Mouse (Mus musculus) gastrocnemius, postnatal 4 days (tissue): ENCODE results near the gene Tnpo2. TPM values are rescaled to one million over a fixed set of nuclear protein-coding genes. Genes with fewer than 3 reads are reported as not detected.
"Not testable (repeated sequence)": the region's sequence is repeated elsewhere in the genome, so short reads cannot be mapped to it uniquely, and the experiment has no call there.

ENCODE experiments used
- DNase-seq, 2 experiments: peaks; one replicate each; pipeline ENCODE4 v3.0.0; 2021 to 2022; ENCODE audit warnings: low spot score in 2 of 2, mixed read lengths in 2 of 2
- total RNA-seq, 2 experiments: library from RNA; stranded (reverse); gene quantifications; 2 replicates each; pipeline ENCODE4 v1.2.3; 2021

Gene Tnpo2
- total RNA-seq, 2 experiments from 2014 or later, result 42.8 to 46.7 TPM

DNA sequence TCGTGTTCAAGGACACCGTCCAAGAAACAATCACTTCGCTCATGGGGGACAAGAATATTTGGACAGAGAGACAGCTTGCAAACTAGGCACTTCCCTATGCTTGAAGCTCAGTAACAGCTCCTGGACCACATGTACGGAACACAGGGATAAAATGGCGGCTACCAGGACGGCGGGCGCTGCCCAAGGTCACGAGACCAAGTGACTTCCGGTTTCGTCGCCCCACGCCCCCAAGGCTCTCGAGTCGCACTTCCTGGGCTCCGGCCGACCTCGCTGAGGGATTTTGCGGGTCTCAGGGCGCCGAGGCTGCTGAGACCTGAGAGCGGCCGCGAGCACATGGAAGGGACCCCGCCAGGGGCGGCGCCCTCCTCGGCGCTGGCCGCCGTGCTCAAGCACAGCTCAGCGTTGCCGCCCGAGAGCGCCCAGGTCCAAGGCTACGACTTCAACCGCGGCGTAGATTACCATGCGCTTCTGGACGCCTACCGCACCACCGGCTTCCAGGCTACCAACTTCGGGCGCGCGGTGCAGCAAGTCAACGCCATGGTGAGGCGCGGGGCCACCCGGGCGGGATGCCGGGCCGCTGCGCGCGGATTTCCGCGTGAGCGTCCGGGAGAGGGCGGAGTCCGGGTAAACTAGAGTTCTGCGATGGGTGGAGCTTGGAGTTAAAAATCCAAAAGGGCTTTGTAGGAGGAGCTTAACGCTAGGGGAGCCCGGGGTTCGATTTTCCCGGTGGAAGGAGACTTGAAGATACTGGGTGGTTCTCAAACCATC, 35.0 kb downstream of the Tnpo2 start, which contains the start of gene Dhps:
Gene Dhps (plus strand): TSS at position 244 of the 768 bp plus-strand sequence.
- DNase-seq, result peak; percentile 75 to 91

DNA sequence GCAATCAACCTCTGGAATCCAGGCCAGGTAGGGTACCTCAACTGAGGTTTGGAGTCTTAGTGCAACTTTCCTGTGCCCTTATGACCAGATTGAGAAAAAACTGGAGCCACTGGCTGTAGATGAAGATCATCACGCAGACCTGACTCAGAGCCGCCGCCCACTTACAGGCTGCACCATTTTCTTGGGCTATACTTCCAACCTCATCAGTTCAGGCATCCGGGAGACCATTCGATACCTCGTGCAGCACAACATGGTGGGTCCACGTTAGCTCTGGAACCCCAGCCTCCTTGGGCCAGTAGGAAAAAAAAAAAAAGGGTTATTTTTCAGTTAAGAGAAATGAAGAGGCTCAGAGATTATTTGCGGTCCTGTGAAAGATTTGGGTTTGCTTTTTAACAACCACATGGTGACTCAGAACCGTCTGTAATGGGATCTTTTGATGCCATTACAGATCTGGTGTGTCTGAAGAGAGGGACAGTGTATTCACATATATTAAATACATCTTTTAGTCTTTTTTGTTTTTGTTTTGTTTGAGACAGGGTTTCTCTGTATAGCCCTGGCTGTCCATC, 35.7 kb downstream of the Tnpo2 start:
- DNase-seq, result no peak

DNA sequence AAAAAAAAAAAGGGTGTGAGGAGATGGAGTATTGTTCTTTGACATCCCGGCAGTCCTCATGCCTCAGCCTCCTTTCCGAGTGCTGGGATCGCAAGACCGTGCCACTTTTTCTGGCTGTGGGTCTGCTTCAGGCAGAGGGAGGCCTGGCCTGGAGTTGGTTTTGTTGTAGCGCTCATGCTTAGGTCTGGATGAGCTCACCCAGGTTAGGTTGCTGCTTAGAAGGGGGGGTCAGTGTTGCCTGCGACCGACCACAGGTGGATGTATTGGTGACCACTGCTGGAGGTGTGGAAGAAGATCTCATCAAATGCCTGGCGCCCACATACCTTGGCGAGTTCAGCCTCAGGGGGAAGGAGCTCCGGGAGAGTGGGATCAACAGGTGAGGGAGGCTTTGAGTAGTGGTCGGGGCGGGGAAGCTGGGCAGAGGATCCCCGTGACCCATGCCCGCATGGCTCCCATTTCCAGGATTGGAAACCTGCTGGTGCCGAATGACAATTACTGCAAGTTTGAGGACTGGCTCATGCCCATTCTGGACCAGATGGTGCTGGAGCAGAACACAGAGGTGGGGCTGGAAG, 36.4 kb downstream of the Tnpo2 start:
- DNase-seq, result no peak

DNA sequence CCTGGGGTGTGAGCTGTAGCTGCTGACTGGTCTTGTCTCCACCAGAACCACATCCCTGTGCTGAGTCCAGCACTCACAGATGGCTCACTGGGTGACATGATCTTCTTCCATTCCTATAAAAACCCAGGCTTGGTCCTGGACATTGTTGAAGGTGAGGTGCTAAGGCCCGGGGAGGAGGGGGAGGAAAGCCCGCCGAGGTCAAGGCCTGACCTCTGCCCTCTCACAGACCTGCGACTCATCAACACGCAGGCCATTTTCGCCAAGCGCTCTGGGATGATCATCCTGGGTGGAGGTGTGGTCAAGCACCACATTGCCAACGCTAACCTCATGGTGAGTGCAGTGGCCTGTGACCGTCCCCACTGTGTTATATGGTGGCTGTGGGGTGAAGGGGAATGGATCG, 37.5 kb downstream of the Tnpo2 start:
- DNase-seq, result no peak

DNA sequence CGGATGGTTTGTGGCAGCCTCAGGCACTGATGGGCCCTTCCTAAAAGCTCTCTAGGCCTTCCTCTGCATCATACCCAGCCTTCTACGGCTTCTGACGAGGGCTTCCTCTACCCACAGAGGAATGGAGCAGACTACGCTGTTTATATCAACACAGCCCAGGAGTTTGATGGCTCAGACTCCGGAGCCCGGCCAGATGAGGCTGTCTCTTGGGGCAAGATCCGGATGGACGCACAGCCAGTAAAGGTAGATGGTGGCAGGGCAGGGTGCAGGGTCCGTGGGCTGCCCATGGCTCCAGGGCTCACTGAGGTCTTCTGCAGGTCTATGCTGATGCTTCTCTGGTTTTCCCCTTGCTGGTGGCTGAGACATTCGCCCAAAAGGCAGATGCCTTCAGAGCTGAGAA, 37.9 kb downstream of the Tnpo2 start:
- no peak for DNase-seq

DNA sequence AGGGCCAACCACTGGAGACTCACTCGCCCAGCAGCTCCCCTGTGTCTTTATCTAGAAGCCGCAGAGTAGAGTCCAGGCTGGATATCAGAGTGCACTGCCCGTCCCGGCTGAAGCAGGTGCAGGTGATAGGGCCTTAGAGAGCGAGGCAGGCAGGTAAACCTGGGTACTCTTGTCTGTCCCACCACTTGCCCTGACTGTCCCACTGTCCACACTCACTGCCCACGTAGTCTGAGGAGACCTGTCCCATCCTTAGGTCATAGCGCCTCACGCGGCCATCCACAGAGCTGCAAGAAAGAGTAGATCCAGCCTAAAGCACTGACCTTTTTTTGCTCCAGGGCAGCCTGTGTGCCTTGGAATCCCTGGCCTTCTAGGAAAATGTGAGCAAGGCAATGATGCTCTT, 39.3 kb downstream of the Tnpo2 start:
- DNase-seq, result peak in 1 of 2 experiments; percentile 50

DNA sequence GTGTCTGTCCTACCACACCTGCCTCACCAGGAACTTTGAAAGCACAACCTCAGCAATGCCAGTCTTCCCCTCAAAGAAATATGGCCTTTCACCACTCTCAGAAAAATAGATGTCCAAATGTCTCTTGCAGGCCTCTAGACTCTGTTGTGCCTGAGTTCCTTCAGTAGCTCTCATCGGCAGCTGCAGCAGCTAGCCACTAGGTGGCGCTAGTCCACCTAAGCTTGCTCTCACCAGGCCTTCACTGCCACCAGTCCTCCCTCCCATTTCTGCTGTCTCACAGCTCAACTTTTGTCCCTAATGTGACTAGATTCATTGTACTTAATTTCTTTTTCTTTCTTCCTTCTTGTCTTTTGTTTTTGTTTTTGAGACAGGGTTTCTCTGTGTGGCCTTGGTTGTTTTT, 40.3 kb downstream of the Tnpo2 start:
- peak in 1 of 2 experiments; percentile 71 for DNase-seq

DNA sequence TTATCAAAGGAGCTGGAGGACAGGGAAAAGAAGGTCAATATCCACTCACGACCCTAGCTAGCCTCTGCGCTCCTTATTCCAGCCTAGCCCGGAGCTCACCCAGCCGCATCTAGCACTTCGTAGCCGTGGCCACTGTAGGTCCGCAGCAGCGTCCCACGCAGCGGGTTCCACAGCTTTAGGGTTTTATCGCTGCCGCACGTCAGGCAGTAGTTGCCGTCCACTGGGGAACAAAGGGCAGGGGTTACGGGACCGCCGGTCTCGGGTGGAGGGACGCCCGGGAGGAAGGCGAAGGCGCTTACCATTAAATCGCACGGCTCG, 43.5 kb downstream of the Tnpo2 start:
- peak in 1 of 2 experiments; percentile 56 for DNase-seq

DNA sequence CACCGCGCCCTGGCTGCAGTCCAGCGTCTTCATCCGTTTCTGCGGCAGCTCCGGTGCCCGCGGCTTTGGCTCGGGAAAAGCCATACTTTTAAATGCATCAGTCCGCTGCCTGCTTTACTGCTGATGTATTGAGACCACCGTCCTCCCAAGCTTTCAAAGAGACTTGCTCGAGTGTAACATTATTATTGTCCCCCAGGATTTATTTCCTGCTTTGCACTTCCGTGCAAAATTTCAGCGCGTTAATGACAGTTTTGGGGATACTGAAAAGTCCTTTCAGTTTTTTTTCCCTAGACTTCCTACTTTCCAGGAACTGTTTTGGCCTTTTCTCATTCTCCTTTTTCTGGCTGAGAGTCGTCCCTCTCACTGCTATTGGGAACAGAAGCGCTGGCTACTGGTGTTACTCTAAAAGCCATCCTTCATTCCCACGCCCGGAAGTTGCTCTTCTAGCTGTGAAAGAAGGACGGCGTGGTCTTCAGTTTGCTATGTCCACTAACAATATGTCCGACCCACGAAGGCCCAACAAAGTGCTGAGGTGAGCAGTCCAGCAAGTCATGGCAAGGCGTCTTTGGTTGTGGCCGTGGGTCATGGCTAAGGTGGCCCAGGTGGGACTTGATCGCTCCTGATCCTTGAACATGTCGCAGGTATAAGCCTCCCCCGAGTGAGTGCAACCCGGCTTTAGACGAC, 44.0 kb downstream of the Tnpo2 start, which contains the start of gene Wdr83os:
Gene Wdr83os (plus strand): TSS at position 209 of the 684 bp plus-strand sequence.
- peak in 1 of 2 experiments; percentile 54 for DNase-seq

DNA sequence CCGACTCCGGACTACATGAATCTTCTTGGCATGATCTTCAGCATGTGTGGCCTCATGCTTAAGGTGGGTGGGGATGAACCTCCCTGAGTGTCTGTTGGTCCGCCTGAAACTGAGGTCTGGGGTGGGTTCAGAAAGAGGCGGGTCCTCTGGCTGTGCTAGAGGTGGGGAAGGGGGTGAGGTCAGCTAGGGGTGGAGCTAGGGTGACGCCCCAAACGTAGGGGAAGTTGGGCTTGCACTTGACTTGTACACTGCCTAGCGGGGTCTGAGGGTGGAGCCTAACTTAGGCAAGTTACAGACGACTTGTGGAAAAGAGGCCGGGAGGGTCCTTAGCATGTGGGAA, 44.5 kb downstream of the Tnpo2 start, which contains the start of gene Wdr83:
Gene Wdr83 (minus strand): TSS at position 91 of the 340 bp plus-strand sequence.
- DNase-seq, result peak in 1 of 2 experiments; percentile 46

DNA sequence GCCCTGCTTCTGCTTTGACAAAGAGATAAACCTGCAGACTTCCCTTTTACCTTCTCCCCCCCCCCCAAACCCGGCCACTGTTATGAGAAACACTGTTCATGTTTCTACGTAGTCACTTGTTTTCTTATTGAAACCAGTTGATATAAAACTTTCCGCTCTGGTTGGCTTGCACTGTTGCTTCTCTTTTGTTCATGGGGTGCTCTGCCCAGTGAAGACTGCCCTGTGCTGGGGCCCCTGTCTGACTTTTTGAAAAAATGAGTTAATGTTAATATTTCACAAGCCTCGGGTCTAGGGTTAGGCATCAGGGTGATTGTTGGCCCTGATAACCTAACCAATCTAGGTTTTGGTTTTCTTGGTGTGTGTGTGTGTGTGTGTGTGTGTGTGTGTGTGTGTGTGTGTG, 45.5 kb downstream of the Tnpo2 start:
- DNase-seq, result not testable (repeated sequence)

DNA sequence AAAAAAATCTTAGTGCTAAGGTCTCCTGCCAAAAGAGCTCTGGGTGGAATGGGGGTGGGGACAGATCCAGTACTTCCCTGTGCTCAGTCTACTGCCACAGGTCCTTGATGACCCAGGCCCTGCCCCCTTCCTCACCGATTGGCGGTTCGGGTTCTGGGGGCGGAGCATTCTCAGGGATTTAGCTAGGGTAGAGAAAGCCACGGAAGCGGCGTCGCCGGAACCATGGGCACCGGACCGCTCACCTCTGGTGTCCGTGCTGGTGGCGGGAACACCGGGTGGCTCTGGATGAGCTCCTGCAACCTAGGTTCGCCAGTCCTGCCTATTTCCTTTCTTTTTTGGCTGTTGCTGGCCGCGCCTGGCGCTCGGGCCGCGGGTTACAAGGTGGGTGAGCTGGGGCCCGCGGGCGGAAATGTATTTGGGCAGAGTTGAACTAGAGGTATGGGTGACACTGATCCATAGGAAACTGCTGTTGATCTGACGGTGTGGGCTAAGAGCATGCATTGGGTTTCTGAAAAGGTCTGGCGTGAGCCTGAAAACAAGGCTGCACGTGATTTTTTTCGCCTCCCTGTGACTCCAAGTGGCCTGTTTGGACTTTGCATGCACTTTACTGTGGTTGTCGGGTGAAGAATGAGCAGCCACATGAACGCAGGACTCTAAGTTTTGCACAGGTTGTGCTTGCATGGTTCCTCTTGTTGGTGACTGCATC, 46.5 kb downstream of the Tnpo2 start, which contains the start of gene Man2b1:
Gene Man2b1 (plus strand): TSS at position 163 of the 706 bp plus-strand sequence.
- DNase-seq, result peak; percentile 61 to 87

DNA sequence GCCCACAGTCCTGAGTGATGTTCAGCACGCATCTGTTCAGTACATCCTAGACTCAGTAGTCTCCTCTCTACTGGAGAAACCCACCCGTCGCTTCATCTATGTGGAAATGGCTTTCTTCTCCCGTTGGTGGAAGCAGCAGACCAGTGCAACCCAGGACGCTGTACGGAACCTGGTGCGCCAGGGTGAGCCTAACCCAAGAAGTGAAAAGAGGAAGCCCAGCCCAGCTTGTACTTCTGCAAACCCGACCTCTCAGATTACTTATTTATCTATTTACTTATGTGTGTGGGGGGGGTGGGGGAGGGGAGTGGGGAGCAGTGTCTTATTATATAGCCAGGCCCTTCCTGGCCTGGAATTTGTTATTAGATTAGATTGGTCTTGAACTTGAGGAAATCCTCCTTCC, 47.9 kb downstream of the Tnpo2 start:
- DNase-seq, result no peak

DNA sequence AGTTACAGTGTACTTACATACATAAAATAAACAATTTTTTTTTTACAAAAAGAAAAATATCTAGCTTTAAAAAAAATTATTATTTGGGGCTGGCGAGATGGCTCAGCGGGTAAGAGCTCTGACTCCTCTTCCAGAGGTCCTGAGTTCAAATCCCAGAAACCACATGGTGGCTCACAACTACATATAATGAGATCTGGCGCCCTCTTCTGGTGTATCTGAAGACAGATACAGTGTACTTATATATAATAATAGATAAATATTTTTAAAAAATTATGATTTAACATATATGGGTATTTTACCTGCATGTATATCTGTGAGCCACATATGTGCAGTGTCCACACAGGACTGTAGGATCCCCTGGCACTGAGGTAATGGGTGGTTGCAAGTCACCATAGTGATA, 49.5 kb downstream of the Tnpo2 start:
- no peak for DNase-seq

DNA sequence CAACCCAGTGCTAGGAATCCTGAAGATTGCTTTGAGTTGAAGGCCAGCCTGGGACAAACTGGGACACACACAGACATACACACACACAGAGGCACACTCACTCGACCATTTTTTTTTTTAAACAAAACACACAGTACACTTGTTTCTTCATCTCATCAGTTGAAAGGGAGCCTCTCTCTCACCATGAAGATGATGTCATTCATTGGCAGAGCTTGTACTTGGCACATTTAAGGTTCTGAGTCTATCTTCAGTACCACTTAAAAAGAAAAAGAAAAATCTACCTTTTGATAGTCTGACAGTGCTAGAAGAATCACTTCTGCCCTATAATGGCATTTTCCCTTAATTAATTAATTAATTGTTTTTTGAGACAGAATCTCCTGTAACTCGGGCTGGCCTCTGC, 52.1 kb downstream of the Tnpo2 start:
- no peak for DNase-seq

DNA sequence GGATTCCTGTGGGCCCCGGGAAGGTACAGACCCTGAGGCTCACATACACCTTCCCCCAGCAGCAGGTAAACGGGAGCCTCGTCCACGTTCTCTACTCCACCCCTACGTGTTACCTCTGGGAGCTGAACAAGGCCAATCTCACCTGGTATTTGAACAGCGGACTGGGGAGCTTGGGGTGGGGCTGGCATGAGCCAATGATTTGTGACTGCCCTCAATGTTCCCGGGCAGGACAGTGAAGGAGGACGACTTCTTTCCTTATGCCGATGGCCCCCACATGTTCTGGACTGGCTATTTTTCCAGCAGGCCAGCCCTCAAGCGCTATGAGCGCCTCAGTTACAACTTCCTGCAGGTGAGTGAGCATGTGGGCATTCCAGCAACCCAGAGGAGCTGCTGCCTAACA, 54.1 kb downstream of the Tnpo2 start:
- no peak for DNase-seq

DNA sequence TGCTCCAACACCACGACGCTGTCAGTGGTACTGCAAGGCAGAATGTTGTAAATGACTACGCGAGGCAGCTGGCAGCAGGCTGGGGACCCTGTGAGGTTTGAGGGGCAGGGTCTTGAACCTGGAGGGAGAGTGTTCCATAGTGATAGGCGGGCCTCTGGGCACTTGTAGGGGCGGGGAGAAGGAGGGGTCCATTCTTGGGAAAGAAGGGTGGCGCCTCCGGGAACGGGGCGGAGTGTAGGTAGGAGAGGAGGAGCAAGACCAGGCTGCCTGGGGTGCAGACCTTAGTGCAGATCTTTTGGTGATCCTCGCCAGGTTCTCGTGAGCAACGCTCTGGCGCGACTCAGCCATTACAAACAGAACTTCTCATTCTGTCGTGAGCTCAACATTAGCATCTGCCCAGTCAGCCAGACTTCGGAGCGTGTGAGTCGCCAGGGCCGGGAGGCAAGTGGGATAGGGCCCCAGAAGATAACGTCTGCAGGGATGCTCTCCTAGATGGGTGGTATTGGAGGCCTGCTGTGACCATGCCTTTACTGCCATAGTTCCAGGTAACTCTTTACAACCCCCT, 54.9 kb downstream of the Tnpo2 start:
- no peak for DNase-seq

DNA sequence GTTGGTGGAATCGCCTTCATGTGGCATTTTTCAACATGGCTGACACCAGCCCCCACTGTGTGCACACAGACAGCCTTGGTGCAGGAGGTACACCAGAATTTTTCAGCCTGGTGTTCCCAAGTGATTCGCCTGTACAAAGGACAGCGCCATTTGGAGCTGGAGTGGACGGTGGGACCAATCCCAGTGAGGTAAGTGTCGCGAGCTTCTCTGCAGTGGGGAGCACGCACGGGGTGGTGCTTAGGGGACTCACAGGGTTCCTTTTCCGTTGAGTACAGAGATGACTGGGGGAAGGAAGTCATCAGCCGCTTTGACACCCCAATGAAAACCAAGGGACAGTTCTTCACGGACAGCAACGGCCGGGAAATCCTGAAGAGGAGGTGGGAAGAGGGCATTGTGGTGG, 58.3 kb downstream of the Tnpo2 start:
- peak in 1 of 2 experiments; percentile 14 for DNase-seq

DNA sequence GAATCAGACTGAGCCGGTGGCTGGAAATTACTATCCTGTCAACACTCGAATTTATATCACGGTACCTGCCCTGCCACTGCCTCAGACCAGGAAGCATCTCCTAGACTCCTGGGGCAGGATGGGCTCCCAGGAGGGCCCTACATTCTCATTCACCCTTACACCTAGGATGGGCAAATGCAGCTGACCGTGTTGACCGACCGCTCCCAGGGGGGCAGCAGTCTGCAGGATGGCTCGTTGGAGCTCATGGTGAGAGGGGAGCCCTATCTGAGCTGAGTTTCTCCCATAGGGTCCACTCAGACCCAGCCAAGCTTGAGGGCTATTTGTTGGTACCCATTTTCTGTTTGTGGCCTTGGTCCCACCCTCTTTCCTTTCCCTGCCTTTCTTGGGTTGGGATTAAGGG, 58.9 kb downstream of the Tnpo2 start:
- peak in 1 of 2 experiments; percentile 12 for DNase-seq

DNA sequence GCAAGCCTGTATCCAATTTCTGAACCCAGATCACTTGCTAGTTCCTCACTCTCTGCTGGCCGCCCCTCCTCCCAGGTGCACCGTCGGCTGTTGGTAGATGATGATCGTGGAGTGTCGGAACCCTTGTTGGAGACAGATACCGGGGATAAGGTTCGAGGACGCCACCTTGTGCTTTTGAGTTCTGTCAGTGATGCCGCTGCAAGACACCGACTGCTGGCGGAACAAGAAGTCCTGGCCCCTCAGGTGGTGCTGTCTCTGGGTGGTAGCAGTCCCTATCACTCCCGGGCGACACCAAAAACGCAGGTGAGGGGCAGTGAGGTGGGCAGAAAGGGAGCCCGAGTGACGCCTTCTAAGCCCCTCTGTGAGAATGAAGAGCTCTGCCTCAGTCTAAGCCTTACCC, 59.5 kb downstream of the Tnpo2 start:
- DNase-seq, result peak in 1 of 2 experiments; percentile 14

DNA sequence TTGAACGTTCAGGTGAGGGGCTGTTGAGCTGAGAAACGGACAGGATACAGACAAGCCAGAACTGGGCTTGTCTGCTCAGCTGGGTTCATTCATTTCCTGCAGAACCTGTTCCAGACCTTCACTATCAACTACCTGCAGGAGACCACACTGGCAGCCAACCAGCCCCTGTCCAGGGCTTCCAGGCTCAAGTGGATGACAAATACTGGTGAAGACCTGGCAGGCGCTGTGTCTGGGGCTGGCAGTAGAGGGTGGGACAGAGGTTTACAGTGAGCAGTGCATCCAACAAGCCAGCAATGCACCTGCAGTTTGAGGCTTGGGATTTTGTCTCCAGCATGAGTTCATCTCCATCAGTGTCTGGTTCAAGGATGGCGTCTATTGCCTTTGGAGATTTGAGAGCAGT, 60.1 kb downstream of the Tnpo2 start:
- DNase-seq, result peak in 1 of 2 experiments; percentile 10
